Mouse (Mus musculus): ENCODE measurements around the gene Fgd2. TPM values are rescaled to one million over a fixed set of nuclear protein-coding genes. Genes with fewer than 3 reads are reported as not detected.
"Not testable (repeated sequence)": the region's sequence is repeated elsewhere in the genome, so short reads cannot be mapped to it uniquely, and the experiment has no call there.

Fgd2 gene
- polyA plus RNA-seq (2017; shearing (Covaris generic)): 1 to 10 TPM in 2 of 3 experiments, not detected in 1; 1.5 to 3.3 TPM

DNA sequence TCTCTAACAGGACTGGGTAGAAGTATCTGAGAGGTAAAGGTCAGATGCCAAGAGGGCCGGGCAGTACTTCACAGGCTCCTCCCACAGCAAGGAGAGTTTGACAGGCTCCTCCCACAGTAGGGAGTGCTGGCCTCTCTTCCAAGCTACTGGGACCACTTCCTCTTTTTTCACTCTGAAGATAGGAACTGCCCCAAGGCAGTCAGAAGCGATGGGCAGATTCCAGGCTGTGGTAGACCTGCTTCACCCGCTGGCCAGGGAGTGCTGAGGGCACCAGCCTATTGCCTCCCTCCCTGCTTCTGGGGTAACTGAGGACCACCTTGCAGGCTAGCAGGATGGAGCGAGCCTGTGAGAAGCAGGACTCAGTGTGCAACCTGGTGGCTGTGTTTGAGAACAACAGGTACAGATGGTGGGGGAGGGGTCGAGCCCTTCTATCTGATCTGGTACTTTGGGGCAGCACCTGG is at the start of gene Fgd2:
Gene Fgd2, plus strand, starts transcription at position 154 of the 461 bp plus-strand sequence.
- no peak for ATAC-seq

DNA sequence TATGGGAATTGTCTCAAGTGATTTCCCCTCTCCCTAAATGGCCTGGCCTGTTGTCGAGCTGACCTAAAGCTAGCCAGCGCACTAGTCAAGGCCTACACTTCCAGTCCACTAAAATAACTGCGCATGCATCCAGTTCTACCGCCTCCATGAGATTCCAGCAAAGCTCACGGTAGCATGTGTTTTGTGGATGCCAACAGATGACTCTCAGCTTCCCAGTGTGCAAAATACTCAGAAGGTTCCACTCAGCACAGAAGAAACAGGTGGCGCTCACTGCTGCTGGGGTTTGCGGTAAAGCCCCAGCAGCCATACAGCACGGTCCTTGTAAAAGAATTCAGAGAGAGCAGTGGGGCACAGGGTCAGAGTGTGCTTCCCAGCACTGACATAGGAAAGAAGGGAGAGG is 49.1 kb upstream of the Fgd2 start:
- no peak for ATAC-seq

DNA sequence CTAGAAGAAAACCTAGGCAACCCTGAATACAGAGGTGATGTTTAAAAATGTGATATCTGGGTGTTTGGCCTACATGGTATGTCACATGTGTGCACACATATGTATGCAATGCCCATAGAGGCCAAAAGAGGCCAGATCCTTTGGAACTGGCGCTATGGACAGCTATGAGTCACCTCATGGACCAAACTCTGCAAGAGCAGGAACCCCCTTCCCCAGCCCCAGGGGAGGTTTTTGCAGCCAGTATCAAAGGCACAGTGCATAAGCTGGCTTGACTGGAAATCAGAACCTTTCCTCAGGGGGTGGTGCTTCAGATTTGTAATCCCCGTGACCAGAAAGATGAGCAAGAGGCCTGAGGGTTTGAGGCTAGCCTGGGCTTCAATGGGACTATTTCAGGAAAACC is 48.6 kb upstream of the Fgd2 start:
- no peak for ATAC-seq

GRCm38 (mm10) chr17:29313300-29313699 is 47.4 kb upstream of the Fgd2 start:
- no peak for ATAC-seq

DNA sequence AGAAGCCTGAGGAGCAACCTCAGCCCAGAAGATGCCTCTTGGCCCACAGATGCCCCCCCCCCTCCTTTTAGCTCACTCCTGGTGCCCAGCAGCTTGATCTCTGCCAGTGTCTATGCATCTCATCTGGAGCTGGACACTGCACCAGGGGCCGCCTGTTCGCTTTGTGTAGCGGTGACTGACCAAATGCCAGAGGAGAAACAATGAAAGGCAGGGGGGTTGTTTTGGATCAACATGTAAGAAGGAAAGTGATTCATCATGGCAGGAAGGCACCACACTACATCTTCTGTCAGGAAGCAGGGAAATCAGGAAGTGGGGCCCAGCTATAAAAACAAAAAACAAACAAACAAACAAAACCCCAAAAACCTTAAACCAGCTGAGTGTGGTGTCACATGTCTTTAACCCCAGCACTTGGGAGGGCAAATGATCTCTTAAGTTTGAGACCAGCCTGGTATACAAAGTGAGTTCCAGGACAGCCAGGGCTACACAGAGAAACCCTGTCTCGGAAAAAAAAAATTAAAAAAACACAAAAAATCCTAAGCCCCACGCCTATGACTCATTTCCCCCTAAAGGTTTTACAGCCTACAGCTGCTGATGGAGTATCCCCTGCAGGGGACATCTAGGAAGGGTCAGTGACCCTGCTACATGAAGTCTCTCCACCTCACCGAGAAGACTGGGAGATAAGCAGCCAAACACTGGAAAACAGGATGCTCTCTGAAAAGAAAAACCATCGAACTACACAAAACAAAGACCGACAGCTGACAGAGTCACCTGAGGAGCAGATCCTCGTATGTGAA is 44.8 kb upstream of the Fgd2 start:
- ATAC-seq: no peak

DNA sequence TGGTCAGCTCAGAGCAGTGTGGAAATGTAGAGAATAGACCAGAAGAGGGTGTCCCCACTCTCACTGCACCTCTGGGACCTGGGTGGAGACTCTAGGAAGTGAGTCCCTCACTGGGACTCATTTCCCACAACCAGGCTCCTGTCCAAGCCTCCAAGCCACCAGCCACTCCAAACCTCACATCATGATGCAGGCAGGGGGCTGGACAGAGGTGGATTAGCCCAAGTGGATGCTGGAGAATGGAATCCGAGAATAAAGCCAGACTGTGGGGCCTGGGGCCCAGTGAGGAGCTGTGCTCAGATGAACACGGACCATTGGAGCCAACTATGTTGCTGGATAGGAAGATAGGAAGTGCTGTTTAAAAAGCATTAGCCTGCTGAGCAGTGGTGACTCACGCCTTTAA is 43.8 kb upstream of the Fgd2 start:
- ATAC-seq: no peak

DNA sequence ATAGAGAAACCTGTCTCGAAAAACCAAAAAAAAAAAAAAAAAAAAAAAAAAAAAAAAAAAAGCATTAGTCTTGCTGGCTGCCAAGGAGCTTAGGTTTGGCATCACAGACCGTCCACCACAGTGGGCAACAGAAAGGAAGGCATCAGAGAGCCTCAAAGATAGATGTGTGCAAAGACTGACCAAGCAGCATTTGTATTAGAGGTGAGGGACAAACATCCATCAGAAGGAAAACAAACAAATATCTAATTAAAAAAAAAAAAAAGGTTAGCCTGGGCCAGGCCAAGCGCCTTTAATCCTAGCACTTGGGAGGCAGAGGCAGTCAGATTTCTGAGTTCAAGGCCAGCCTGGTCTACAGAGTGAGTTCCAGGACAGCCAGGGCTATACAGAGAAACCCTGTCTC is 43.3 kb upstream of the Fgd2 start, which contains the start of gene Pi16:
Gene Pi16, plus strand, starts transcription at position 301 of the 400 bp plus-strand sequence.
- not testable (repeated sequence) for ATAC-seq

- ATAC-seq: no peak
Measured at GRCm38 (mm10) chr17:29318731-29319250, 41.9 kb upstream of the Fgd2 start.

- ATAC-seq: no peak
Measured at GRCm38 (mm10) chr17:29319476-29319875, 41.2 kb upstream of the Fgd2 start.

- no peak for ATAC-seq
Measured at GRCm38 (mm10) chr17:29319881-29320639, 40.7 kb upstream of the Fgd2 start.

DNA sequence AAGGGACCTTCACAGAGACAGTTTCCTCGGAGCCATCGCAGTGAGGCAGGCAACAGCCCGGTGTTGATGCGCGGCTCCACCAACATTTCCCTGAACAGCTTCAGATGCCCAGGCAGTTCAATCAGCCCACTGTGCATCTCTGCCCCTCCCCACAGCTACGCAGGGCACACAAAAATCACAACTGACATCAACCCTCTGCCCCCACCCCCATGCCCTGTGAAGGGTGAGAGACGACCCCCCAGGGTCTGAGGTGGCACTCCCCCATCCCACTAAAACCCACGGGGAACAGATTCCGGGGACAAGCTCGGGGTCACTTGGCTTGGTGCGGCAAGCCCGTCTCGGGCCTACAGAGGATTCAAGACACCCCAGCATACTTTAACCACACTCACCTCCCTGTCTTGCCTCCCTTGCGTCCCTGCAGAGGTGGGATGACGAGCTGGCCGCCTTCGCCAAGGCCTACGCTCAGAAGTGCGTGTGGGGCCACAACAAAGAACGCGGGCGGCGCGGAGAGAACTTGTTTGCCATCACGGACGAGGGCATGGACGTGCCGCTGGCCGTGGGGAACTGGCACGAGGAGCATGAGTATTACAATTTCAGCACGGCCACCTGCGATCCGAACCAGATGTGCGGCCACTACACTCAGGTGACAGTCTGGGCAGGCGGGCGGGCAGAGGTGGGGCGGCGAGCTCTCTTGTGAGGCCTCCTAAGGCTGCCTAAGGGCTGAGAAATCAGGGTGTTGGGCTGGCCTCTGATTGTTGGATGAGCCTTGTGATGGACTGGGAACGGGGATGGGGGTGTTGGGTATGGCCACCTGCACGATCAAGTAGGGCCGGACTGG is 38.7 kb upstream of the Fgd2 start:
- ATAC-seq: no peak

GRCm38 (mm10) chr17:29322603-29322962 is 38.1 kb upstream of the Fgd2 start:
- ATAC-seq: no peak

DNA sequence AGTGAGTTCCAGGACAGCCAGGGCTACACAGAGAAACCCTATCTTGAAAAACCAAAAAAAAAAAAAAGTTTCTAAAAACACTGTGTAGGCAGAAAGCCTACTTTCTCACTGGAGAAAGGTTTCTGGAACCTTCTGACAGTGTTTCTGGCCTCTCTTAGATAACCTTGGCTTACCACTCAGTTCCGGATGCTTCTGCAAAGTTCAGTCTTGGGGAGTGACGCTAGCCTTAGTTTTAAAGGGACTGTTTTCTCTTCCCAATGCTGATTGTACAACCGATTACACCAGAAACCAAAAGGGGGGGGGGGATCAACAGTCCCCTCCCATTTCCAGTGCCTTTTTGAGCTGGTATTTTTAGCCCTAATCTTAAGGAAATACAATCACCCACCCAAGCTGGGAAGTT is 37.1 kb upstream of the Fgd2 start:
- ATAC-seq: no peak

GRCm38 (mm10) chr17:29325831-29326230 is 34.9 kb upstream of the Fgd2 start:
- ATAC-seq: no peak

DNA sequence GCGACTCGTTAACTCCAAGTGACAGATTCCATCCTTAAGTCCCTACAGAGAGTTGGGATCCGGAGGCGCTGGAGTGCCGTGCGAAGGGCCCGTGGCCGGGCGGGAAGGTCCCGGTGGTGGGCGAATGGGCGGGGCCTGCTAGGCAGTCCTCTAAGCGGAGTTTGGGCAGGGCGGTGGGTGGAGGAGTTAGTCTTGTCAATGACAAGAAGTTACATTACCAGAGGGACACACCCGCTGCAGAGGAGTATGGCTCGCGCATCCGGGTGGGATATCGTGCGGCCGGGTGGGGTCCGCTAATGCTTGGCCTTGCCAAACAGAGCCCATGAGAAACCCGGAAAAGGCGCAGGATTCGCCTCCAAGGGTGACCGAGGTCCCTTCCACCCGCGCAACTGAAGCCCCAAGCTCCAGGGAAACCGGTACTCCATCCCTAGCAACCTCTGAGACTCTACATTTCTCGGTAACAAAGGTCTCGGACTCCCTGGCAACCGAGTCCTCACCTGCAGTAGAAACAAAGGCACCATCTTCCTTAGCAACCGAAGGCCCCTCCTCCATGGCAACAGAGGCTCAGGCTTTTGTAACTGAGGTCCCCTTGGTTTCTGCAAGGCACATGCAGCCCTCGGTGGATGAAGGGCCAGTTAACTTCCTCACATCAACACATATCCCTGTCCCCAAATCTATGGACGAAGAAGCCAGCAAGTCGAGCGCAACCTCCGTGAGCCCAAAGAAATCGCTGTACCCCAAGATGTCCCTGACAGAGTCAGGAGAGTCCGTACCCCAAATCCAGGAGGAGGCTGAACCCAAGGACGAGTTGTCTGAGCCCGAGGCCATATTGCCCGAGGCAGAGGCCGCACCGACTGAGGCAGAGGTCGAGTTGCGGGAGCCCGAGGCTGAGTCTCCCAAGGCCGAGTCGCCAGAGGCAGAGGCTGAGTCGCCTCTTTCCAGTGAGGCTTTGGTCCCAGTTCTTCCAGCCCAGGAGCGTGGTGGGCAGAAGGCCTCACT is 33.9 kb upstream of the Fgd2 start:
- ATAC-seq: no peak

- no peak for ATAC-seq
Measured at GRCm38 (mm10) chr17:29327691-29328090, 33.0 kb upstream of the Fgd2 start.

DNA sequence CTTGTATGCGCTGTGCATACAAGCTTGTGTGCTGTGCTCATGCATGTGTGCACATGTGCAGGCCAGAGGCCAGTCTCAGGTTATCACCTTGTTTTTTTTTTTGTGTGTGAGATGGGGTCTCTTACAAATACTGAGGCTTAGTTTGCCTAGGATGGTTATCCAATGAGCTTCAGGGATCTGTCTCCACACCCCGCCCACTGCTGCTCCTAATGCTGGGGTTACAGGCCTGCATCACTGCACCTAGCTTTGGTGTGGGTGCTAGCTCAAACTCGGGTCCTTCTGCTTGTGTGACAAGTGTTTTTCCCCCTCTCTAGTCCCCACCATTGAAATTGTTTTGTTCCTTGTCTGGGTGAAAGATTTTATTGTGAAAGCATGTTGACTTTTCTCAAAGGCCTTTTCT is 30.5 kb upstream of the Fgd2 start:
- no peak for ATAC-seq

- ATAC-seq: no peak
Measured at GRCm38 (mm10) chr17:29330671-29331410, 29.9 kb upstream of the Fgd2 start.

DNA sequence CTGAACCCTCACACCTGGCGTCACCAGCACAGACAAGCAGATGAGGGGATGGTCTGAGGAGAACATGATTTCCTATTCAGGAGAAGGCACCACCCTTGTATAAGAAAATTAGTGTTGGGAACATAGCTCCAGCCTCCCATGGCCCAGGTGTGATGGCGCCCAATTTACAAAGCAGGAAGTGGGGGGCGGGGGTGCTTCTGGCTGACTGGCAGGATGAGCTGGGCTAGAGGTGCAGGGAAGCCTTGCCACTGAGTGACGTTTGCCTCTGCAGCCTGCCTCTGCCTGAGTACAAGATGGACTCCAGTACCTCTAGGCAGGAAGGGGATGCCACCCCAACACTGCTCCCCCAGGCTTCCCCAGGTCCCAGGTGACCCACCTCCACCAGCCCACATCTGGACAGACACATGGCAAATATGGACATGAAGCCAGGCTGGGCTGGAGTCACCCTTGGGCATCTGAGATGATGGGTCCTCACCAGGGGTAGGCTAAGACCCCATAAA is 28.5 kb upstream of the Fgd2 start:
- no peak for ATAC-seq

- no peak for ATAC-seq
Measured at GRCm38 (mm10) chr17:29336266-29336990, 24.3 kb upstream of the Fgd2 start.
